In genomic region chr1:120086644-120087043, GRCm38 (mm10) we compare ENCODE assay signal across 14 mouse cellular contexts. TPM values are rescaled to one million over a fixed set of nuclear protein-coding genes. Genes with fewer than 3 reads are reported as not detected.
"Had no signal": no experiment of that assay in that cellular context is flagged by ENCODE, and none has a peak within 500 bp of the region (broad histone marks: within the 10 kb centered on the region; RNA-seq: fewer than 3 reads in every experiment).

No protein-coding gene starts in this region.

- H3K4me3 ChIP-seq: layer of hippocampus, adult 2 months; limb, embryonic 13.5 days; midbrain, embryonic 15.5 days; neural tube, embryonic 12.5 days; stomach, embryonic 15.5 days had no signal

- ATAC-seq: midbrain, embryonic 15.5 days had no signal

- H3K27me3 ChIP-seq: limb, embryonic 13.5 days; midbrain, embryonic 15.5 days; neural tube, embryonic 12.5 days; stomach, embryonic 15.5 days had no signal

- H3K36me3 ChIP-seq: limb, embryonic 13.5 days; midbrain, embryonic 15.5 days; neural tube, embryonic 12.5 days; stomach, embryonic 15.5 days had no signal

- H3K9me3 ChIP-seq: limb, embryonic 13.5 days; midbrain, embryonic 15.5 days; neural tube, embryonic 12.5 days; stomach, embryonic 15.5 days had no signal

- H3K4me2 ChIP-seq: limb, embryonic 13.5 days; midbrain, embryonic 15.5 days; neural tube, embryonic 12.5 days; stomach, embryonic 15.5 days had no signal

- DNase-seq: kidney, postnatal 10 days; kidney, postnatal 4 days; left cerebral cortex, postnatal 4 days; lung, adult 18-20 months; right cerebral cortex, postnatal 14 days; thymus, postnatal 4 days had no signal

- H3K27ac ChIP-seq: layer of hippocampus, adult 2 months; limb, embryonic 13.5 days; liver, embryonic 14.5 days; midbrain, embryonic 15.5 days; neural tube, embryonic 12.5 days; stomach, embryonic 15.5 days had no signal

- H3K4me1 ChIP-seq: midbrain, embryonic 15.5 days; neural tube, embryonic 12.5 days; stomach, embryonic 15.5 days had no signal

- H3K9ac ChIP-seq: limb, embryonic 13.5 days; liver, embryonic 14.5 days; midbrain, embryonic 15.5 days; neural tube, embryonic 12.5 days; stomach, embryonic 15.5 days had no signal

RNA-seq across cellular contexts. Expression of gene Tmem37, which starts 12.8 kb away (rescaled TPM):
- total RNA-seq: megakaryocyte-erythroid progenitor cell, adult 5-6 weeks; neutrophil, adult 5-6 weeks had no signal
